Mouse (Mus musculus) neural tube, embryonic 14.5 days (tissue): ENCODE measurements around the gene Pheta2. TPM values are rescaled to one million over a fixed set of nuclear protein-coding genes. Genes with fewer than 3 reads are reported as not detected.

ENCODE experiments used
- ATAC-seq: fragments of 200-750 bp; cut with Nextera tagmentation; 2 replicates; pipeline ENCODE4 v1.8.0; 2017; ENCODE audit warnings: low read depth, mild to moderate bottlenecking, moderate TSS enrichment, moderate library complexity
- H3K27ac ChIP-seq: fragments of 300-500 bp; sonication (generic); 2 replicates; pipeline ENCODE4 v1.5.1; 2014; ENCODE audit warnings: low read depth, mild to moderate bottlenecking, control low read depth, low read length, moderate library complexity, mixed read lengths
- H3K27me3 ChIP-seq: fragments of 300-500 bp; sonication (generic); 2 replicates; pipeline ENCODE4 v1.6.1; 2014; ENCODE audit warnings: low read length; ENCODE audit not compliant: control insufficient read depth, insufficient read depth
- H3K36me3 ChIP-seq: fragments of 300-500 bp; sonication (generic); 2 replicates; pipeline ENCODE4 v1.6.1; 2014; ENCODE audit warnings: low read length, mixed read lengths; ENCODE audit not compliant: control insufficient read depth, insufficient read depth
- H3K4me1 ChIP-seq: fragments of 300-500 bp; sonication (generic); 2 replicates; pipeline ENCODE4 v1.6.1; 2014; ENCODE audit warnings: low read length; ENCODE audit not compliant: control insufficient read depth, insufficient read depth
- H3K4me2 ChIP-seq: fragments of 300-500 bp; sonication (generic); 2 replicates; pipeline ENCODE4 v1.6.1; 2014; ENCODE audit warnings: mild to moderate bottlenecking, low read depth, low read length, control low read depth
- H3K4me3 ChIP-seq: fragments of 300-500 bp; sonication (generic); 2 replicates; pipeline ENCODE4 v1.5.1; 2014; ENCODE audit warnings: low read depth, low read length, control low read depth, mixed read lengths
- H3K9ac ChIP-seq: fragments of 300-500 bp; sonication (generic); replicated peaks from 2 replicates; pipeline ENCODE4 v1.6.1; 2014; ENCODE audit warnings: low read depth, mild to moderate bottlenecking, control low read depth, low read length, mixed read lengths
- H3K9me3 ChIP-seq: fragments of 300-500 bp; sonication (generic); 2 replicates; pipeline ENCODE4 v1.6.1; 2016; ENCODE audit warnings: low read length; ENCODE audit not compliant: control insufficient read depth
- WGBS: fragments of 180-500 bp; shearing (Covaris S2); extraction: QIAGEN DNeasy Blood & Tissue Kit; methylation state at CpG from one replicate; pipeline ENCODE4 v1.1.7; 2014; 5-methylcytosine and 5-hydroxymethylcytosine counted together
- polyA plus RNA-seq: library from polyadenylated mRNA; unstranded; fragments of >200 nt; fragmentation: Nextera tagmentation; extraction: Ambion mirVana; gene quantifications from 2 replicates; pipeline ENCODE4 v1.2.1, GENCODE M21; 2014

Gene Pheta2
- polyA plus RNA-seq, 1 experiment from 2014 or later: 0.87 TPM

GRCm38 (mm10) chr15:82319613-82320012 is 19.1 kb upstream of the Pheta2 start:
- no peaks in the 10 kb centered on the region for H3K36me3 ChIP-seq
- no peaks in the 10 kb centered on the region for H3K27me3 ChIP-seq
- WGBS: 69% methylated on average over 1 of the region's 1 CpGs
- no peak for ATAC-seq
- no peak overlapping the region for H3K4me2 ChIP-seq
- no peak overlapping the region for H3K27ac ChIP-seq
- no peaks in the 10 kb centered on the region for H3K4me1 ChIP-seq
- no peaks in the 10 kb centered on the region for H3K9me3 ChIP-seq
- H3K4me3 ChIP-seq: no peak overlapping the region
- no peak overlapping the region for H3K9ac ChIP-seq

GRCm38 (mm10) chr15:82322195-82322594 is 16.5 kb upstream of the Pheta2 start:
- 80% methylated on average over 8 of the region's 8 CpGs for WGBS
- ATAC-seq: no peak
- Histone ChIP-seq H3K4me2 (no peak overlapping the region), H3K4me3 (no peak overlapping the region), H3K9me3 (no peaks in the 10 kb centered on the region), H3K27me3 (no peaks in the 10 kb centered on the region), H3K4me1 (no peaks in the 10 kb centered on the region), H3K36me3 (no peaks in the 10 kb centered on the region), H3K9ac (no peak overlapping the region), H3K27ac (no peak overlapping the region)

DNA sequence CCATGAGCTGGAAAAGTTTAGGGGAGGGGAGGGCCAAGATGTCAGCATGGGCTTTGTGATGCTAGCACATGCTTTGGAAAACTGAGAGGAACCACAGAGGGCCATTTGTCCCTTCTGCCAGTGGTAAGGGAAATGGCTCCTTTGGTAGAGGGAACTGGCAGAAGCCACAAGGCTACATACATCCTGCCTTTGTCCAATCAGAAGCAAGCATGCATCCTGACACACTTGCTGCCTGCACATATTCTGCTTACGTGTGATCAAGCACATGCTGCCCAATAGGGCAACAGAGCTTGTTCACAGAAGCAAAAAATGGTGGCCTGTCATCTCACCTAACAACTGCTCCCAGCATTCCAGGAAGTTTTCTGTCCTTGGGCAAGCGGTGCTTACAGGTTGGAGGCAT is 13.4 kb upstream of the Pheta2 start:
- Histone ChIP-seq H3K4me3 (no peak overlapping the region), H3K36me3 (no peaks in the 10 kb centered on the region), H3K27ac (no peak overlapping the region), H3K9ac (no peak overlapping the region), H3K27me3 (no peaks in the 10 kb centered on the region), H3K4me1 (no peaks in the 10 kb centered on the region), H3K4me2 (no peak overlapping the region), H3K9me3 (no peaks in the 10 kb centered on the region)
- no peak for ATAC-seq
- WGBS: 72% methylated on average over 2 of the region's 2 CpGs

DNA sequence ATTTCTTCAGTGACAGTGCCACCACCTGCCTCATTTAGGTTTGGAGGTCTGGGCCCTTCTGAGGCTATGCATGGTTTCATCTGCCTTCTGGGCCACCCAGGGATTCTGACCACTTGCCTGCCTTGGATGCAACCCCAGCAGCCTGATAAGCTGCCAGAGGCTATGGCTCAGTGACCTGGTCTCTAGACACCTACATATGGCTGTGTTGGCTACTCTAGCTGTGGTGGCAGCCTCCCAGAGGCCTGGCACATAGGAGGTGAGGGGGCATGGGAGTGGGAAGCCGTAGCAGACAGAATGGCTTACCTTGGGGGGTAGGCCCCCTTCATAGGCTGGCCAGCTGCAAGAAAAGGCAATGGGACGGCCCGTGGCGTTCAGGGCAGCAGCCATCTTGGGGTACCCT is 3.5 kb upstream of the Pheta2 start:
- Histone ChIP-seq H3K9ac (no peak overlapping the region), H3K36me3 (0 out of 2 replicates have a peak, but pooled peaks cover 15% of the 10 kb centered on the region), H3K4me3 (no peak overlapping the region), H3K4me1 (peaks cover 11% of the 10 kb centered on the region; the same call in 1 of the 2 replicates), H3K27me3 (peaks cover 1% of the 10 kb centered on the region), H3K9me3 (no peaks in the 10 kb centered on the region), H3K27ac (no peak overlapping the region), H3K4me2 (no peak overlapping the region)
- WGBS: 97% methylated on average over 4 of the region's 4 CpGs
- no peak for ATAC-seq

DNA sequence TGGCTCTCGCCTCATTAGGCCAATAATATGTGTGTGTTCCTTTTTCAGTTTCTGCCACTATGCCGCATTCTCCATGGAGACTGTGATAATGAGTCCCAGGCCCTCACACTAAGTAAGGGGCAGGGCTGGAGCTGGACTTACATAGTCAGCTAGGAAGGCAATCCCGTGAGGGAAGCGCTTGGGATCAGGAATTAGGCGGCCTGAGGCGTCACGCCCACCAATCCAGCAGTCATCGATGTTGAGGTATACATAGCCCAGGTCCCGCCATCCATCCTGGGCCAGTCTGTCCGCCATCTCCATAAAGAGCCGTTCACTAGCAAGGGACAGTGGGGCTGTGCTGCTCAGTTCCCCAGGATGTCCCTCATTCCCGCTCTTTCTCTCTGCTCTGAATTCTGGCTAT is 2.1 kb upstream of the Pheta2 start:
- peaks cover 8% of the 10 kb centered on the region for H3K27me3 ChIP-seq
- H3K9me3 ChIP-seq: no peaks in the 10 kb centered on the region
- H3K36me3 ChIP-seq: 0 out of 2 replicates have a peak, but pooled peaks cover 15% of the 10 kb centered on the region
- no peak overlapping the region for H3K4me3 ChIP-seq
- WGBS: 63% methylated on average over 12 of the region's 12 CpGs
- peaks cover 18% of the 10 kb centered on the region; the same call in 1 of the 2 replicates for H3K4me1 ChIP-seq
- H3K9ac ChIP-seq: no peak overlapping the region
- ATAC-seq: no peak
- no peak overlapping the region for H3K27ac ChIP-seq
- H3K4me2 ChIP-seq: no peak overlapping the region

DNA sequence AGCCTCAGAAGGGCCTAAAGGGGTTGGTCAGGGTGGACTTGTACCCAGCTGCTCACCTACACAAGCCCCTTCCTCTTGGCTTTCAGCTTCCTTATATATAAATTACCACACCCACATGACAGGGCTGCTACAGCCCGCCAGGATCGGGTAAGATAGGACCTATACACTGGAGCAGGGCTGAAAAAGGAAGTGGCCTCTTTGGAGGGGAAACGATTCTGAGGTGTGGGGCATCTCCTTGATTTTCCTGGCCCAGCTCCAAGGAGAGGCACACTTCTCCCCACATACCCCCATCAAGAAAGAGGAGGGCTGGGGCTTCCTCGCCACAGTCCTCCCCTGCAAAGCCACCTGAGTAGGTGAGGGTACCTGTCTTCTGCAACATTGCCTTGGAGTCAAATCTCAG is 867 bp upstream of the Pheta2 start:
- Histone ChIP-seq H3K9me3 (no peaks in the 10 kb centered on the region), H3K27me3 (peaks cover 8% of the 10 kb centered on the region), H3K4me1 (peaks cover 18% of the 10 kb centered on the region; the same call in 1 of the 2 replicates), H3K36me3 (0 out of 2 replicates have a peak, but pooled peaks cover 15% of the 10 kb centered on the region), H3K9ac (peak overlapping the region; percentile 51; the same call in 1 of the 2 replicates), H3K27ac (no peak overlapping the region), H3K4me3 (peak overlapping the region; percentile 45), H3K4me2 (peak overlapping the region; percentile 57)
- WGBS: 48% methylated on average over 4 of the region's 4 CpGs
- no peak for ATAC-seq

DNA sequence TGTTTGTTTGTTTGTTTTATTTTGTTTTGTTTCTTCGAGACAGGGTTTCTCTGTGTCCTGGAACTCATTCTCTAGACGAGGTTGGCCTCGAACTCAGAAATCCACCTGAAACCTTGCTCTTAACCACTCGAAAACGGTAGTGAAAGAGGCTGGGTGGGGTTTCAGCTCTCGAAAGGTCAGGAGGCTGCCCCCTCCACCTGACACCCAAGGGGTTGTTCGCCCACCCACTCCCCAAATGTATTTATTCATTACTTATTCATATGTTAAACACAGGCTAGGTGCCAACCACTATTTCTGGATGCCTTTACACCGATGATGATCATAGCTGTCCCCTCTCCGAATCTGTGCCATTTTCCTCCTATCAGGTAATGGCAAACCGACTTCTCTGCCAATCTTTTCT is 408 bp downstream of the Pheta2 start:
- no peak for ATAC-seq
- Histone ChIP-seq H3K27me3 (peaks cover 8% of the 10 kb centered on the region), H3K4me1 (peaks cover 18% of the 10 kb centered on the region; the same call in 1 of the 2 replicates), H3K4me3 (peak overlapping the region; percentile 45), H3K36me3 (0 out of 2 replicates have a peak, but pooled peaks cover 14% of the 10 kb centered on the region), H3K27ac (no peak overlapping the region), H3K9ac (peak overlapping the region; percentile 12; the same call in 1 of the 2 replicates), H3K9me3 (no peaks in the 10 kb centered on the region), H3K4me2 (peak overlapping the region; percentile 57)
- WGBS: 59% methylated on average over 10 of the region's 10 CpGs

DNA sequence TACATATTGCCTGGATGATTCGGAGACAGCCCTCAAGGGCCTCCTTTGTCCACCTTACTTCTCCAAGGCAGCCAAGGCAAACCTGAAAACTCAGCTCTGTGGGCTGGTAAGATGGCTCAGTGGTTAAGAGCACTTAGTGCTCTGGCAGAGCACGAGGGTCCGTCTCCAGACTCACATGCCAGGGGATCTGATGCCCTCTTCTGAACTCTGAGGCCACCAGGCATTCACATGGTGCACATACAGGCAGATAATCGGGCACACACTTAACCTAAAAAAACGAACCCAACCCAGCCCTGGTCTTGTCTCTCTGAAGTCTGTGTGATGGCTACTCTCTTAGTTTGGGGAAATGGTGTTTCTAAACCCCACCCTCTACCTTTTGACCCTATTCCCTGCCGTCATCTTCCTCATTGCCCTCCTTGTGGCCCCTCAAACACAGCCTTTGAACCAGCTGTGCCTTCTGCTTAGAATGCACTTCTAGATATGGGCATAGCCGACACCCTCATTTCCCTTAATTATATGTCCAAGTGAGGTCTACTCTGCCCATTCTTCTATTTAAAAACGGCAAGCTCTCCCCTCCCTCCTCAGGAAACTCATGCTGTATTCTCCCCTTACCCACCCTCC is 1.0 kb downstream of the Pheta2 start:
- Histone ChIP-seq H3K27me3 (peaks cover 8% of the 10 kb centered on the region), H3K9me3 (no peaks in the 10 kb centered on the region), H3K4me3 (no peak overlapping the region), H3K4me2 (no peak overlapping the region), H3K9ac (no peak overlapping the region), H3K4me1 (peaks cover 18% of the 10 kb centered on the region; the same call in 1 of the 2 replicates), H3K36me3 (0 out of 2 replicates have a peak, but pooled peaks cover 8% of the 10 kb centered on the region), H3K27ac (no peak overlapping the region)
- WGBS: 77% methylated on average over 8 of the region's 8 CpGs
- no peak for ATAC-seq

DNA sequence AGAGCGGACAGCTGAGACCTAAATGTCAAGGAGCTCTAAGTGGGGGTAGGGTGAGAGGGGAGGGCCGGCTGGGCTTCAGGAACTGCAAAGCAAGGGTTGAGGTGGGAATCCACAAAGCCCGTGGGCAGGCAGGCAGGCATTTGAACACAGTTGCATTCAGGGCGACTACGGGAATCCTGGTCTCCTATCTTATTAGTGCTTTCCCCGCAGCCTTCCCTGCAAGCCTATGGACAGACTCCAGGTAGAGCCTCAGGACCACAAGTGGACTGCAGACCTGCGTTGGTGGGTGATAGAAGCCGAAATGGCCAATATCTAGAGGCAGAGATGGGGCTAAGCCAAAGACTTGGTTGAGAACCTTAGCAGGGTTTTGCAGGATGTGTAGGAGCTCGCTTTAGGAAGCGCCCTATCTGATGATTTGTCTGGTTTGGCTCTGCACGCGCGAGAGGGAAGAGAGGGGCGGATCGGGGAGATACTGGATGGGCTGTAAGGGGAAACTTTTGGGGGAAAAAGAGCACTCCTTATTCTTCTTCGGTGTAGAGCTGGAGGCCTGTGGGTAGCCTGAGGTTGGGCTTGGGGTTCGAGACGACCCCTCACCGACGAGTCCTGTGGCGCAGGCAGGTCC is 1.8 kb downstream of the Pheta2 start:
- H3K27ac ChIP-seq: no peak overlapping the region; the same call in 1 of the 2 replicates
- ATAC-seq: no peak

More for the DNA sequence above, 1.8 kb downstream of the Pheta2 start:
- H3K36me3 ChIP-seq: 0 out of 2 replicates have a peak, but pooled peaks cover 1% of the 10 kb centered on the region
- whole genome bisulfite sequencing: 50% methylated on average over 21 of the region's 21 CpGs
- 0 out of 2 replicates have a peak overlapping the region, but pooled peaks have one; percentile 21 for H3K4me3 ChIP-seq
- peak overlapping the region; percentile 46 for H3K4me2 ChIP-seq
- peaks cover 18% of the 10 kb centered on the region; the same call in 1 of the 2 replicates for H3K4me1 ChIP-seq
- H3K9me3 ChIP-seq: no peaks in the 10 kb centered on the region
- peaks cover 8% of the 10 kb centered on the region for H3K27me3 ChIP-seq
- H3K9ac ChIP-seq: peak overlapping the region; percentile 46; the same call in 1 of the 2 replicates
